Mouse (Mus musculus) urinary bladder, postnatal 10 days (tissue): ENCODE data around the gene Rnf150.

ENCODE experiments used
- DNase-seq: peaks from one replicate; pipeline ENCODE4 v3.0.0; 2022; ENCODE audit warnings: low spot score

Rnf150 gene

GRCm38 (mm10) chr8:82863041-82863744 lies at the start of gene Rnf150:
Gene Rnf150, plus strand, starts transcription at chr8:82863356.
- peak; percentile 45 for DNase-seq

DNA sequence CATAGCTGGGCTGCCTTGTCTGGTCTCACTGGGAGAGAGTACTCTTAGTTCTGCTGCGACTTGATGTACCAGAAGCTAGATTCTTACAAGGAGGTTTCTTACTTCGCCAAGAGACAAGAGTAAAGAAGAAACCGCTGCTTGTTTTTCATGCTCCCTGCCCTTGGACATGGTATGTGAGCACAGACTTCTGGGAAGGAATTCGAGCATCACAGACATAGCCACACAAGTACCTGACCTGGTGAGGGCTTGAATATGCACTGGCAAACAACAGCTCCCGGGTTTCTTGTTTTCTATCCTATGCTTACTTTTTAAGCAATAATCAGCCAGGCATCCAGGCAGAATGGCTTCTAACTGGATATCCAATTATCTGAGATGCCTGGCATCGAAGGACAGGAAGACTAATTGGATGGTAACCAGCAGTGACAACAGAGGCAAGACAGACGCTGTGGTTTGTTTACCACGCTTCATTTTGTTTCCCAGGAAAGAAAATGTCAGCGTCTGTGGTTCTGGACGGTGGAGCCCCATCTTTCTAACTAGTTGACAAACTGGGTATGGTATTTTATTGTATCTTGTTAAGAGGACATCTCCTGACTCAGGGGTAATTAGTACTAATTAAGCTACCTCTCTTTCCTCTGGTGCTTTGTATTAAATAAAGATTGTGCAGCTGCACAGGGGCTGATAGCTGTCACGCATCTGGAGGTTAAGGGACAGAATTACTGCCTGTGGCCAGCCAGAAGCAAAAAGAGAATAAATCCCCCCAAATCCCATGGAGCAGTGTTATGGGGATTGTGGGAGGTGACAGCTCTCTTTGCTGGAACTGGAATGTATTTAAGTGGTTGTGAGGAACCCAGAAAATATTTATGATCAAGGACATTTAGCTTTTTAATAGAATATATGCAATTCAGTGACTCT lies 36.8 kb upstream of the Rnf150 start:
- no peak for DNase-seq

- DNase-seq = no peak
Measured at GRCm38 (mm10) chr8:82840415-82840814, 22.7 kb upstream of the Rnf150 start.

DNA sequence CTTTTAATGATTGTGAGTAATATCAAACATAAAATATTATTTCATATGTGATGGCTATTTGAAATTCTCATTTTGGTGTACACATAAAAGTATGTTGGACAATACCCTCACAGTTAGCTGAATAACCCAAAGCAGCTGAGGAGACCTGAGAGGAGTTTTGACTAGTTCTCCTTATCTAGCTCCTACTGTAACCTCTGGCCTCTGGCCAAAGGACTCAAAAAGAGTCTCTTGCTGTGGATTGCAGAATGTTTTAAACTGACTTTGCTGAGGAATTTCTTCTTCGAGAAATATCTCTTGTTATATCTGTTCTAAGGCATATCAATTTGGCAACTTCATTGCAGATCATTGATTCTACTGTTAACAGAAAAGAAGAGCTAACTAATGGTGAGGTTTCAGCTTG lies 22.2 kb upstream of the Rnf150 start:
- no peak for DNase-seq

GRCm38 (mm10) chr8:82841520-82842142 lies 21.5 kb upstream of the Rnf150 start:
- no peak for DNase-seq

DNA sequence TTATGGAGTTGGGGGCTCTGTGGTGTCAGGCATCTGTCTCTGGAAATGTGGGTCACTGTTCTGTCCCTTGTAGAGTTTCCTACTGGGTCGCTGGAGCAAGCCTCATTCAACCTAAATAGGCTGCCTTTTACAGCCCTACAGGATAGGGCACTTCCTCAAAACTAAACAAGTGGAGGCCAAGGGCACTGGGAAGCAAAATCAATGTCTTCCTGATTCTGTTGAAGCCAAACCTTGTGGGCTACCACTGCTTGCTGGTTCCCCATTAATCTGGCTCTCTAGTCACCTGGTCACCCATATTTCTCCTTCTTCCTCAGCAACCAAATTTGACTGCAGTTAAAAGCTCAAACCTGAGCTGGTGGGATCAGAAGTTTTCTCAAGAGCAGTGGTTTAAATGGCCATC lies 19.5 kb upstream of the Rnf150 start:
- no peak for DNase-seq

GRCm38 (mm10) chr8:82844413-82844812 lies 18.7 kb upstream of the Rnf150 start:
- no peak for DNase-seq

DNA sequence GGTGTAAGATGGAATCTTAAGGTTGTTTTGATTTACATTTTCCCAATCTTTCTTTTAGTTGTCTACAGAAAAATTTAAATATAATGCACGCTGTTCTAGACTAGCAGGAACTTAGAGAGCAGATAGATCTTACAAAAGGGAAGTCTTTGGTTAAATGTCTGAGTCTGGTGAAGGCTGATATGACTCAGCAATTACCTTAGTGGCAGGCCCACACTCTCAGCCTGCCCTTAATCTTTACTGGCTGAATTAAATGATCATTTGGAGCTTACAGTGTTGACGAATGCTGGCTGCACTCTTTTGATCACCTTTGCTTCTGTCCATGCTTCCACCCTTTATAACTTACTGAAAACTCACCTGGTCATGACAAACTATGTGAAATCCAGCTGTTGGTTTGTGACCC lies 17.1 kb upstream of the Rnf150 start:
- DNase-seq = no peak

DNA sequence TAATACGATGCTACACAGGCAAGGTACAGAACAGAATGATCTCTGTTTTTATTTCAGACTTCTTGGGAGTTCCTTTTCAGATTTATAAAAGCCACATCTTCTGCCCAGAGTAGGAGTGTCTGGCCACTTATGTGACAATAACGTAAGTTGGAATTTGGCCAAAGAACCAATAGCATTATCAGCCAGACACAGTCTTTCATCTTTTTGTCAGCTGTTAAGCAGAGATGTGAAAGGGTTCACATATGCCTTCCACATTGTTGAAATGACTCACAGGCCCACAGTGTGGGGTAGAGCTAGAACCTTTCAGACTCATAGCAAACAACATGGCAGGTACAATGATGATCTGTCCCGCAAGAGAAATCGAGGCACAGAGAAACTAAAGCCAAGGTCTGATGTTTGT lies 16.4 kb upstream of the Rnf150 start:
- no peak for DNase-seq

GRCm38 (mm10) chr8:82858541-82859342 lies 4.4 kb upstream of the Rnf150 start:
- no peak for DNase-seq

GRCm38 (mm10) chr8:82859343-82859620 lies 3.9 kb upstream of the Rnf150 start:
- DNase-seq = no peak

DNA sequence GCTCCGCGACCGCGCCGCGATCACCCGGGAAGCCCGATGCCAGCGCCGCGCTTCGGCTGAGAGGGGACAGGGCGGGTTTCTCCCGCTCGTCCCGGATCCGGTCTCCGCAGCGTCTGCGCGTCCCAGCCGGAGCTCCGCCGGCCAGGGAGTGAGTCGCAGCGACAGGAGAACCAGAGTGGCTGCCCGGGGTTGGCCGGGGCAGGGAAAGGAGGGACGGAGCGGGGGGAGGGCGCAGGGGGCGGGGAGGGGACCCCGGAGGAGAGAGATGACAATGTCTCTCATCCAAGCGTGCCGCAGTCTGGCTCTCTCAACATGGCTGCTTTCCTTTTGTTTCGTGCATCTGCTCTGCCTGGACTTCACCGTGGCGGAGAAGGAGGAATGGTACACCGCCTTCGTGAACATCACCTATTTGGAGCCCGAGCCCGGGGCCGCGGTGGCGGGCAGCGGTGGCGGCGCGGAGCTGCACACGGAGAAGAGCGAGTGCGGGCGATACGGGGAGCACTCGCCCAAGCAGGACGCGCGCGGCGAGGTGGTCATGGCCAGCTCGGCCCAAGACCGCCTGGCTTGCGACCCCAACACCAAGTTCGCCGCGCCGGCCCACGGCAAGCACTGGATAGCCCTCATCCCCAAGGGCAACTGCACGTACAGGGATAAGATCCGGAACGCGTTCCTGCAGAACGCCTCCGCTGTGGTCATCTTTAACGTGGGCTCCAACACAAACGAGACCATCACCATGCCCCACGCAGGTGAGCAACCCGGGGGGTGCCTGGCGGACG lies 777 bp downstream of the Rnf150 start:
- peak; percentile 15 for DNase-seq

DNA sequence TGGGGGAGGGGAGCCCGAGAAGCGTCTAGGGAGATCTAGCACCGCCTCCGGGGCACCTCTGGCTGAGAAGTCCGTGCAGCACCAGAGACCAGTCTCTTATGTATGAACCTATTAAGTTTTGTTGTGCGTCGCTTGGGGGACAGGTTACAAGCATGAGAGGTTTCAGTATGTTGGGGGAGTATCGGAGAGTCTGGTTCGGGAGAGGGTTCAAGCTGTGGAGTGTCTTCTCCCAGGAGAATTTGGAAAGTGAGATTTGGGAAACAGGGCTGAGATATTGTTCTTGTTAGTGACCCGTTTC lies 1.3 kb downstream of the Rnf150 start:
- no peak for DNase-seq

DNA sequence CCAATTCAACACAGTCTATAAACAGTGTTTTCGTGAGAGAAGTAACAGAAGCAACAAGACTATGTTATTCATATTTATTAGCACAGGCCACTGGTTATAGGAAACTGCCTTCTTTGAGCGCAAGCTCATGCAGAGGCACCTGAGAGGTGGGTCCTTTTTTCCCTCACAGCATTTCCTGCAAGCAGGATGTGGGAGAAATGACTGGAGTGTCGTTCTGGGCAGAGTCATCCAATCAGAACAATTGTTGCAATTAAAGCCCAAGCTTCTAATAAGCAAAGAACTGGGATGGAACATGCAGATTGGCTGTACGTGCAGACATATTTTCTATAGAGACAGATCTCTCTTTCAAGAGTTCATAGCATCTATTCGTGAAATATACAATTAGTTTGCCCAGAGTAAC lies 2.1 kb downstream of the Rnf150 start:
- no peak for DNase-seq

- DNase-seq = no peak
Measured at GRCm38 (mm10) chr8:82866251-82866650, 3.1 kb downstream of the Rnf150 start.

DNA sequence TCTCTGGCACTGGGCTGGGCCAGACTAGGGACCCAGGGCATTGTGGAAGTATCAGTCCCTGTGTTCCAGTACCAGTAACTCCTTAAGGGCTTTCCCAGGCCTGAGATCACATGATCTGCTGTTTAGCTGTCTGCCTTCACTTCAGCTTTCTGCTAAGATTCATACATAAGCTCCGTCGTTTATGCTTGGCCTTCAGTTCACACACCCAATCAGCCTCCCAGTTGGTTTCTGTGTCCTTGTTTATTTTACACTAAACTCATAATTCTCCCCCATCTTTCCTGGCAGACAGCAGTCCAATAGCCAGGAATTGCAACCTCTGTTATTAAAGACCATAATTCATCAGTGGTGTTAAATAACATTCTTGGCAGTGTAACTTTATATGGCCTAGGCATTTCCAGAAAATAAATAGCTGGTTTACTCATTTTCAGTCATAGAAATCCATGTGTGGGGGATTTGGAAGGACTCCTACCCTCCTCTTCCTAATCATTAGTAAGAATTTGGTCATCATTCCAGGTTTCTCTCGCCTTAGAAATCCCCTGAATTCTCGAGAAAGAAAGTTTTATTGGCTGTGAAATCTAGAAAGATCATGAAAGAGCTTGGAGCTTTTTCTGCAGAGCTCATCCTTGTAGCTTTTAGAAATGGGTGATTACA lies 7.8 kb downstream of the Rnf150 start:
- no peak for DNase-seq

DNA sequence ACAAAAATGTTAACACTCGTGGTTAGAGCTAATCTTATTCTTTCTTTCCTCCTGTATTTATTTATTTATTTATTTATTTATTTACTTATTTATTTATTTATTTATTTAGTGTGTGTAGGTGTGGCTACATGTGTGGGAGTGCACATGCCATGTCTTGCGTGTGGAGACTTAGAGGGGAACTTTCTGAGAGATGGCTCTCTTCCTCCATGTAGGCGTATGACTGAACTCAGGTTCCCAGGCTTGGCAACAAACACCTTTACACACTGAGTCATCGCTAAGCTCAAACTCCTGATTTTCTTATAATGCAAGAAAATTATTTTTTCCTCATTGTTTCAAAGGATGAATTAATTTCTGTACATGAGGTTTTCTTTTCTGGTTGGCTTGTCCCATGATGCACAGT lies 8.8 kb downstream of the Rnf150 start:
- DNase-seq = no peak

GRCm38 (mm10) chr8:82874102-82874501 lies 10.9 kb downstream of the Rnf150 start:
- no peak for DNase-seq

DNA sequence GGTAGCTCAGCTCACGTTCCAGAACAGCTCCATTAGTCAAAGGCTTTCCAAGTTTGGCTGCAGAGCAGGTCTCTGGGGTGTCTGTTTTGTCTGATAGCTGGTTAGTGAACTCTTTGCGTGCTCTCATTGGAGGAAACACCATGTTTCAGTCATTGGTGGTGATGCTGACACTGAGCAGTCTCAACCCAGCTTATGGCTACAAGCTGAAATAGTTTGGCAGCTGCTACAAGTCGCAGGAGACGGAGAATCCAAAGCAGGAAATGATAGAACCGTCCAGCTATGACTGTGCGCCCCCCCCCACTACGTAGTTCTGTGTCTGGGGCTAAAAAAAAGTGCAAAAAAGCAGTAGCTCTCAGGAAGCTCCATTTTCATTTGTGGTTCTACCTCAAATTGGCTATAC lies 12.0 kb downstream of the Rnf150 start:
- no peak for DNase-seq

- no peak for DNase-seq
Measured at GRCm38 (mm10) chr8:82884480-82884879, 21.3 kb downstream of the Rnf150 start.

GRCm38 (mm10) chr8:82887234-82887633 lies 24.1 kb downstream of the Rnf150 start:
- DNase-seq = no peak
